Mouse (Mus musculus) mouse embryonic stem cell (cell line): Measurements from ENCODE around the gene Adam1b.

Source experiments
- in situ Hi-C, 2 experiments: fragments of 300-500 bp; cut with MboI; formaldehyde crosslinking; loops; 1 replicate in 1 of 2; 3 replicates in 1 of 2; pipeline ENCODE4 v1.14.3; 2019 to 2020; ENCODE audit warnings: low sequenced_read_pairs in 2 of 2, low pct_unique_long_range_greater_than_20kb in 1 of 2, mixed read lengths in 1 of 2; ENCODE audit not compliant: unreplicated experiment in 1 of 2

The Adam1b gene

DNA sequence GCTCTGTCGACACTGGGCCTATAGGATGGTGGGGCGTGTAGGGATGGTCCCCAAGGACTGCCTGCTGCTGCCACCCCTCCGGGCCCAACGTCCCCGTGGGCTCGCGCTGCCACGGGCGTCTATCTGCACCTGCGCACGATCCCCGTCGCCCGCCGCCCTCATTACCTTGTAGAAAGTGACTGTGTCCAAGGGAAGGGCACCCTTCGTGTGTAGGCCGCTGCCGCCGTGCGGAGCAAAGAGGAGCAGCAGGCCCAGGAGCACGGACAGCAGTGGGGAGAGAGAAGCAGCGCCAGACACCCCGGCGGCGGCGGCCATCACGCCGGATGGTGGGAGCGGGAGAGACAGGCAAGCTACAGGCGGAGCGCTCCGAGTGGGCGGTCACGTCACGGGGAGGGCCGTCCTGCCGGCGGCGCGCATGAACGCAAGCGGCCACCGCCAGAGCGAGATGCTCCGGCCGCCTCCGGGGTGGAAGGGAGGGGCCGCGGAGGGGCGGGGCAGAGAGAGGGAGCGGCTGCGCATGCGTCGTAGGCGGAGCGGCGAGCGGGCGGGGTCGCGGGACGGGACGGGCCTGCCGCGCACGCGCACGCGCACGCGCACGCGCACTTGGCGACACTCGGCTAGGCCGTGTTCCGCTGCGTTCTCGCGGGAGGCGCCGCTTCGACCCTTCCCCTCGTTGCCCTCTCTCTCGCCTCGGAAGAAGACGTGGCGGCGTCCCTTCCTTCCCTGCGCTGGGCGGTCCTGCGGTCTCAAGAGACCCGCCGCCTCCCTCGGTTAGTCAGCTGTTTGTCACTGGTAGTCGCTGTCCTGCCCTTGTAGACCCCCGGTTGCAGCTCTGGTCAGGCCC lies 51.0 kb downstream of the Adam1b start, which contains the start of gene Erp29:
TSS of gene Erp29 (minus strand) at position 481 of the 844 bp plus-strand sequence.
- in situ Hi-C loops: no loop called here

GRCm38 (mm10) chr5:121451644-121452025 lies 51.6 kb downstream of the Adam1b start, which contains the start of gene Tmem116:
Gene Tmem116, plus strand, starts transcription at chr5:121451893.
- in situ Hi-C loops: no loop called here

DNA sequence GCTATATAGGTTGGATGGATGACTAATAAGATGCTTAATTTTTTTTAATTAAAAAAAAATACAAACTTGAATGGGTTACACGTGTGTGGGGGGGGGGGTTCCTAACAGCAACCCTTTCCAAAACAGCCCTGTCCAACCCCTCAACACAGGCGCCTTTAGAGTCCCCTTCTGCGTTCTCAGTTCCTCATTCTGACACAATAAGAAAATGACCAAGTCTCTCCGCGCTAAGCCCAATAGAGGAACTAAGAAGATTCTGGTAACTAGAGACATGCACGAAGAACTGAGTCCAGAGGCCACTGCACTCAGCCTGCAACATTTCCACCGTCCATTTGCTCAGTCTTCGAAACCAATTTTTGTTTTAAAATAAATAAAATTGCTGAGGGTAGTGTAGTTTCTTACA lies 52.0 kb downstream of the Adam1b start:
- in situ Hi-C loops: no loop called here

- in situ Hi-C loops: no loop called here
Measured at GRCm38 (mm10) chr5:121450476-121450875, 52.8 kb downstream of the Adam1b start.
